Mouse (Mus musculus): ENCODE data around the gene Zfp553.

Gene Zfp553

GRCm38 (mm10) chr7:127232622-127233367, at the start of gene Zfp553, which contains the start of gene Sept1:
Gene Zfp553, plus strand, starts transcription at chr7:127233061.
Gene Sept1, minus strand, starts transcription at chr7:127233130.
- peak; percentile 66 to 69 for DNase-seq (ENCODE audit: low read depth in 2 of 2, low spot score in 2 of 2)

GRCm38 (mm10) chr7:127183345-127183744, 49.5 kb upstream of the Zfp553 start:
- DNase-seq (ENCODE audit: low read depth in 2 of 2, low spot score in 2 of 2) = no peak

DNA sequence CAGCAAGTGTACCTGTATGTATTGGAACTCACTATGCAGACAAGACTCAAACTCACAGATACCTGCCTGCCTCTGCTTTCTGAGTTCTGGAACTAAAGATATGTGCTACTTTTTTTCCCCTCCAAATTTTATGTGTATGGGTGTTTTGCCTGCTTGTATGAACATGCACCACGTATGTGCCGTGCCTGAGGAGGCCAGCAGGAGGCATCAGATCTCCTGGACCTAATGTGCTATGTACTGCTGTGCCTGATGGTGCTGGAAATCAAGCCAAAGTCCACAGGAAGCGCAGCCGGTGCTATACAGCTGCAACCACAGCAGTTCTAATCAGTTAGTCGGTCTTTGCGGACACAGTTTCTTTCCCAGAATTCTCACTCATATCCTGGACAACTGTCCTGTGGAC, 49.0 kb upstream of the Zfp553 start:
- DNase-seq (ENCODE audit: low read depth in 2 of 2, low spot score in 2 of 2) = no peak

GRCm38 (mm10) chr7:127184720-127185119, 48.1 kb upstream of the Zfp553 start:
- no peak for DNase-seq (ENCODE audit: low read depth in 2 of 2, low spot score in 2 of 2)

DNA sequence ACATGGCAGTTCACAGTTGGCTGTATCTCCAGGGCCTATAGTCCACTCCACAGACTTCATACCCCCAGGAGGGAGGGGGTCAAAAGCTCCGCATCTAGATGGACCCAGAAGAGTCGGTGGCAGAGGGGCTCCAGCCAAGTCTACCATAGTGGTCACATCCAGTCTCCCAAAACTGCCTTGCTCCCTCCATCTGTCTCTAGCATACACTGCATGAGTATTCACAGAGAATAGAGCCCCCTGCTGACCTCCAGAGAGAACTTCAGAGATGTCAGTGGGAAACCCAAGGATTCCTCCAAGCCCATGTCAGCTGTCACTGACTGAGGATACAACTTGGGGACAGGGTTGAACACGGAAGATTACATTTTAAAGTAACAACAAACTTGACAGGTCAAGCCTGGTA, 47.3 kb upstream of the Zfp553 start:
- DNase-seq (ENCODE audit: low read depth in 2 of 2, low spot score in 2 of 2) = no peak

GRCm38 (mm10) chr7:127187351-127187750, 45.5 kb upstream of the Zfp553 start:
- DNase-seq (ENCODE audit: low read depth in 2 of 2, low spot score in 2 of 2) = no peak

DNA sequence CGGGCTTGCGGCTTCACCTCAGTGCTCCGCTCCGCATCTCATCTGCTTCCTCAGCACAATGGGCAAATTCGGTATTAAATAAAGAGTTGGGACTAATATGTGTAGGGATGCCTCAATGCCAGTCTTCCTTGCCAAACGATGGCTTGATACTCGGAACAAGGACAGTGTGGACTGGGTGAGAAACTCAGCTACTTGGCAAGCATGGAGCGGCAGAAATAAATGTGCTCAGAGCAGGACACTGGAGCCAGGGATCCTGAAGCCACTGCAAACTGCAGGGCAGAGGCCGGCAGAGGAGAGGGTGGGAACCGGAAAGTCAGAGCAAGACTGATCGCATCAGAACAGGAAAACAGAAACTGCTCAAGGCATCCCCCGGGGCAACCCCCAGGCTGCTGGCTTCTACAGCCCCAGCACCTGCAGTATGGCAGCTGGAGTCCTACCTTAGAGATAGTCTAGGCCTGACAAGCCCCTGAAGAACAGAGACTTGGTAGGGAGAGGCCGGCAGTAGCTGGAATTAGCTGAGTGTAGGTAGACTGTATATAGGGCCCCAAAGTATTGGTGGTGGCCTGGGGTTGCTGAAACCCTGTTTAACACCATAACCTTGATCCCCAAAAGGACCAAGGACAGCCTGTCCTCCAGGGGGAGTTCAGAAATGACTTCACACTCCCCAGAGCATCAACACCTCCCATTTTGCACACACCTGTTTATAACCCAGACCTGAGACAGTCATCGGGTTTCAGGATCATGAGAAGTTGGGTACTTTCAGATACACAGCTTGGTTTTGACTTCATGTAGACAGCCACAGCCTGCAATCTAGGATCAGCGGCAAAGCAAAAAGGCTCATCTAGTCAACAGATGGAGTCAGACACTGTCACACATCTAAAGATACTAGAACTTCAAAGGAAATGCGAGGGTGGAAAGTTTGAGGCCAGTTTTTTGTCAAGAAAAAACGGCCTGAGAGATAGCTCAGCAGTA, 44.3 kb upstream of the Zfp553 start:
- DNase-seq (ENCODE audit: low read depth in 2 of 2, low spot score in 2 of 2) = peak in 1 of 2 experiments; percentile 52

GRCm38 (mm10) chr7:127190672-127191071, 42.2 kb upstream of the Zfp553 start:
- no peak for DNase-seq (ENCODE audit: low read depth in 2 of 2, low spot score in 2 of 2)

DNA sequence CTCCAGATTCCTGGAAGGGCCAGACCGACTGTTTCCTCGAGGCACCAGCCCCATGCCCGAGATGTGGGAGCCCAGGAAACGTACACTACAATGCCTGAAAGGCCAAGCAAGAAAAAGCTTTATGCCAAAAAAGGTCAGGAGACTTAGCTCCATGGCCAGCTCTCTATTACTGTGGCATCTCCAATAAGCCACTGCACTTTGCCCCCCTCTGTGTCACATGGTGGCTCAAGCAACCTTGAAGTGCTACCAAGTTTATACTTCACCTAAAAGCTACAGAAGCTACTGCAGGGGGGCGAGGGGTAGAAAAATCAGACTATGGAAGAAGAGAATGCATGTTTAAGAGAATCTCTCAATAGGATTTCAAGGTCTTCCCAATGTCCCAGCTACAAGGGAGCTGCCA, 39.9 kb upstream of the Zfp553 start:
- DNase-seq (ENCODE audit: low read depth in 2 of 2, low spot score in 2 of 2) = no peak

GRCm38 (mm10) chr7:127194011-127194632, 38.7 kb upstream of the Zfp553 start:
- no peak for DNase-seq (ENCODE audit: low read depth in 2 of 2, low spot score in 2 of 2)

GRCm38 (mm10) chr7:127194633-127195029, 38.2 kb upstream of the Zfp553 start:
- no peak for DNase-seq (ENCODE audit: low read depth in 2 of 2, low spot score in 2 of 2)

DNA sequence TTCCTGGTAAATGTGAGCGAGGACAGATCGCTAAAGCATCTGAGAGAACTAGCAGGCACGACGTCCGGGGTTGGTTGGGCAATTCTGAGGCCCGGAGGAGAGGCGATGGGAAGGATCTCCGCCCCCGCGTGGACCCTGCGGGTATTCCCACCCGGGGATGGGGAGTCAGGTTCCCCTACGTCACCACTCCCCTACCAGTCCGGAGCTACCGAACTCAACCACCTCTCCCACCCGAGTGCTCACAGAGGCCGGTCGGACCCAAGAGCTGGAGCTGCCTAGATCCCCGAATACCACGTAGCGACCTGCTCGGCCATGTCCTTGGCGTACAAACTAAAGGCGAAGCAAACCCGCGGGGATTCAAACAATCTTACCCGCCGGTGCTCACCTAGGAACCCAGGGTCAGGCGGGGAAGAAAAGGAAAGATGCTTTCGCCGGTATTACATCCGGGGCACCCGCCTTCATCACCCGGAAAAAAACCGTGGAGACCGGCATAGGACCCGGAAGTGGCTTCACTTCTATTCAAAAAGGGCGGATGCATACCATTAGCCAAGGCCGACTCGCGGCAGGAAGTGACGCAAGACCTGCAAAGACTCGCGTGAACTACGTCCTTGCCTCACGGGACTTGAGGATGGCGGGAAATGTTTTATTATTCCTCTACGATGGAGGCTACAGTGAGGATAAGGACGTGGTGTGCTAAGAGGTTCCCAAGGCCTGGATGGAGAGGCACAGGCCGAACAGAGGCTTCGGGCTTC, 37.1 kb upstream of the Zfp553 start, which contains the start of gene Cd2bp2:
Gene Cd2bp2, minus strand, starts transcription at position 507 of the 752 bp plus-strand sequence.
- DNase-seq (ENCODE audit: low read depth in 2 of 2, low spot score in 2 of 2) = peak; percentile 93 to 94

DNA sequence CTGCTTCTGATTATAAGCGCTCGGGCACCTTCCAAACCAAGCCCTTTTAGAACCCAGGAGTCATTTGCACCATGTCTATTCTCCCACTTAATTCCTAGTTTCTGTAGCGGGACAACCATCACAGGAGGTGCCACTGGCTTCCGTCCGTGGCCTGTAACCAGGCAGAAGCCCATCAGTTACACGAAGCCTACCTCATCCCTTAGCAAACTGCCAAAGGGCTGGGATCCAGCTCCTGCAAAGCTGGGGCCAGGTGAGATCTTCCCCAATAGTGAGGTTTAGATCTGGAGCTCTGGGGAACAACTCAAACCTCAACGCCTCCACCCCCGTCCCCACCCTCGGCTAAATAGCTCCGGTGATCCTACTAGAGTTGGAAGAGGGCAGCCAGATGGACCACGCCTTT, 36.4 kb upstream of the Zfp553 start:
- no peak for DNase-seq (ENCODE audit: low read depth in 2 of 2, low spot score in 2 of 2)

DNA sequence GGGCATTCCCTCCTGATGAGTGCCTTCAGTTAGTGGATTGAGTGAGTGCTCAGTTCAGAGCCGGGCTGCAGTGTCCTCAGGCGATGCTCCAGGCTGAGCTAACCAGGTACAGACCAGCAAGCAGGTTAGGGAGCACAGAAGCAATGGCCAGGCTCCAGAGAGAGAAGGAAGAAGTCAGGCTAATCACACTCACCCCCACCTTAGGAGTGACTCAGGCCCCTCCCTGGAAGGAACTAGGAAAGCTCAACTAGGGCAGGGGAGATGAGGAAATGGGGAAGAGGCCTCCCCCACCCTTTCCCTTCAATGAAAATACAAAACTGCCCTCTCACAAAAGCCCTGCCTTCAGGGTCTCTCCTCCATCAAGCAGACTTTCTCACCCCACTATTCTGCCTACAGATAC, 26.3 kb upstream of the Zfp553 start:
- DNase-seq (ENCODE audit: low read depth in 2 of 2, low spot score in 2 of 2) = no peak

DNA sequence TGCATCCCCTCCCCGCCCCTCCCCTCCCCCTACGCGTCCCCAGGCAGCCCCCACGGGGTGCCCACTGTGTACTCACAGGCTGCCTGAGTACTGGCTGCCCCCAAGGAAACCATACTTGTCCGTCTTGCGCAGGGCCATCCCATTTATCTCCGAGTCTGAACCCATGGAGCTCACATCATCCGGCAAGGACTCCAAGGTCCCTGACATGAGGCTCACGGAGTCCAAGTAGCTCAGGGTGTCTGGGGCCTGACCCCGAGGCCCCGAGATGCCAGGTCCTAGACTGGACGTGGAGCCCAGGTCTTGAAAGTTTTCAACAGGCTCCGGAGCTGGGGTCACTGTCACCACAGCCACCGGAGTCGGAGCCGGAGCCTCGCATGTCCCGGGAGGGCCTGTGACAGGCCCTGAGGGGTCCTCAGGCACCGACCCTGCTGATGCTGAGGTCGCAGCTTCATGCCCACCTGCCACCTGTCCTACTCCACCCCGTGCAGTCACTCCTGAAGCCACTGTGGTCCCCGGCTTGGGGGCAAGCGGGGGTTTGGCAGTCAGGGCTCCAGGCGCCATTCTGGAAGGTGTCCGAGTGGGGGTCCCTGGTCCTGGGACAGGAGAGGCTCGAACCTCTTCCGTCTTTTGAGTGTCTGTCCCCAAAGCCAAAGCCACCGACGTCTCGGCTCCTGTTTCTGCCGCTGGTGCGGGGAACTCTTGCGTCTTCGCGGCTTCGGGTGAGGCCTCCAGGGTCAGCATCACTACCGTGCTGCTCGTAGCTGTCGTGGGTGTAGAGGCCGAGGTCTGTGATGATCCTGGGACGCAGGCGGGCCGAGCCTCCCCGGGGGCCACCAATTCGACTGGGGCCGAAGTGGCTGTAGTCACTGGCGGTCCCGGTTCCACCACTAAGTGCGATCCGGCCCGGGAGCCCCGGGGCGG, 25.2 kb upstream of the Zfp553 start:
- peak; percentile 33 to 39 for DNase-seq (ENCODE audit: low read depth in 2 of 2, low spot score in 2 of 2)

GRCm38 (mm10) chr7:127208295-127208552, 24.6 kb upstream of the Zfp553 start, which contains the start of gene Tbc1d10b:
Gene Tbc1d10b, minus strand, starts transcription at chr7:127208468.
- no peak for DNase-seq (ENCODE audit: low read depth in 2 of 2, low spot score in 2 of 2)

DNA sequence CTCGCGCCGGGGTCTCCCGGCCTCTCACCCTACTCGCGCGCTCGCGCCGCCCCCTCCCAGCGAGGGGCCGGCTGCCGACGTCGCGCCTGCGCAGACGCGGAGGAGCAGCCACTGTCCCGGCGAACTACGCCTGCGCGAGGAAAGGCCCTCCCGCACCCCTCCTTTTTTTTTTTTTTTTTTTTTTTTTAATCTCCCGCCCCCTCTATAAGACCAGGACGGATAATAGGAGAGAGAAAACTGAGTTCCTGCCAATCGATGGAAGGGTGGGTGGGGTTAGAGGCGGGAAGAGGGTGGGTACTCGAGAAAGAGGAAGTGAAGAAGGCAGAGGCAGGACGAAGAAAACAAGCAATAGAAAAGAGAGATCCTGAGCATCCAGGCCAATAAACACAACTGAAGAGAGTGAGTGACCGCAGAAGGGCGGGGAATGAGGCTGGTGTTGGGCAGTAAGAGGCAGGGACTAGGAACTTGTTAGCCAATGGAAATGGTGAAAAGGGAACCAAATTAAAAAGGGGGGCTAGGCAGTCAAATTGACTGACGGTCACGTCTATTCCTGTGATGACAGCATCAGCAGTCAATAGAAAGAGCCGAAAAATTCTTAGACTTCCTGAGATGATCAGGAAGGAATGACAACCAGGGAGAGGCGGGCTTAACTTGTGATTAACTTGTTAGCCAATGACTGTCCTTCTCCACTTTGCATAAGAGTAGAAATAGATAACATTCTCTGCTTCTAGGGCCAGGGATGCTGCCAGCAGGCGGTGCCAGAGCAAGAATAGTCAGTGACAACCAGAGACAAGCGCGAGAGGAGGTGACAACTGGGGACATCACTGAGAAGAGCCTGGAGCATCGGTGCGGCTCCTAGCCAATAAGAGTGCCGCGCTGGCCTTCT, 24.1 kb upstream of the Zfp553 start, which contains the start of gene Mylpf:
Gene Mylpf, plus strand, starts transcription at position 338 of the 886 bp plus-strand sequence.
- peak; percentile 91 to 95 for DNase-seq (ENCODE audit: low read depth in 2 of 2, low spot score in 2 of 2)

- no peak for DNase-seq (ENCODE audit: low read depth in 2 of 2, low spot score in 2 of 2)
These were observed 23.0 kb upstream of the Zfp553 start for GRCm38 (mm10) chr7:127209851-127210250.

DNA sequence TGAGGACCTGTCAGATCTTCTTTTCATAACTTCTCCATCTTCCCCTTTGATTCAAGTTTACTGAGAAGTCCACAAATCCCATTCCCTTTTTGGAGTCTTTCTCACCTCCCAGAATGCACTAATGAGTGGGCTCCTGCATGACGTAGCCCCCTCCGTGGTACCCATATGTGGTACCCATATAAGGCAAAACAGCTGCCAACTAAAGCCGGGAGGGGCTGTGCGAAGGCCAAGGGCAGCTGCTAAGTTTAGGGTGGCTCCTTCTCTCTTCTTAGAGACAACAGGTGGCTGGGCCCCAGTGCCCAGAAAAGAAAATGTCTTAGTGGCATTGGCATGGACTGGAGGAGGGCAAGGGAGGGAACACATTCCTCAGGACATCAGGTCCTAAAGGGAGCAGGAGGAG, 22.6 kb upstream of the Zfp553 start:
- no peak for DNase-seq (ENCODE audit: low read depth in 2 of 2, low spot score in 2 of 2)

All from CD8-positive naive resting alpha-beta T cell, adult 2 months (primary cell).